Mouse (Mus musculus): Measurements from ENCODE around the gene Ifi27l2b.

The Ifi27l2b gene

DNA sequence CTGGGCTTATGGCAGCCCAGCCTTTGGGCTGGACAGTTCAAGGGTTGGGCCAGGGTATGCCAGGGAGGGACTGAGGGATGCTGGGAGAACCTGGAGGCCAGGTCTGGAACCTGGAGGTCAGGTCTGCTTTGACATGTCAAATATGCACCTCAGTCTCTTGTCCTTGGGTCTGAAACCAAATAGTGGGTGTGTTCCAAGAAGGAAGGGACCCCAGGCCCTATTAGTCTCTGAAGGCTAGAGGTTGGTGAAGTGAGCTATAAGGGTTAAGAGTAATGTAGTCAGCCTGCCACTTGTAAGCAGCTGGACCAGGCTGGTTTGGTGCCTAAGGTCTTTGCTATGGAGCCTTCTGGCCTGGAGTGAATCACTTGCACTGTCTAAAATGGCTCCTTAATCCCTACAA lies 22.2 kb downstream of the Ifi27l2b start:
- ATAC-seq (ENCODE audit: low TSS enrichment) = no peak

DNA sequence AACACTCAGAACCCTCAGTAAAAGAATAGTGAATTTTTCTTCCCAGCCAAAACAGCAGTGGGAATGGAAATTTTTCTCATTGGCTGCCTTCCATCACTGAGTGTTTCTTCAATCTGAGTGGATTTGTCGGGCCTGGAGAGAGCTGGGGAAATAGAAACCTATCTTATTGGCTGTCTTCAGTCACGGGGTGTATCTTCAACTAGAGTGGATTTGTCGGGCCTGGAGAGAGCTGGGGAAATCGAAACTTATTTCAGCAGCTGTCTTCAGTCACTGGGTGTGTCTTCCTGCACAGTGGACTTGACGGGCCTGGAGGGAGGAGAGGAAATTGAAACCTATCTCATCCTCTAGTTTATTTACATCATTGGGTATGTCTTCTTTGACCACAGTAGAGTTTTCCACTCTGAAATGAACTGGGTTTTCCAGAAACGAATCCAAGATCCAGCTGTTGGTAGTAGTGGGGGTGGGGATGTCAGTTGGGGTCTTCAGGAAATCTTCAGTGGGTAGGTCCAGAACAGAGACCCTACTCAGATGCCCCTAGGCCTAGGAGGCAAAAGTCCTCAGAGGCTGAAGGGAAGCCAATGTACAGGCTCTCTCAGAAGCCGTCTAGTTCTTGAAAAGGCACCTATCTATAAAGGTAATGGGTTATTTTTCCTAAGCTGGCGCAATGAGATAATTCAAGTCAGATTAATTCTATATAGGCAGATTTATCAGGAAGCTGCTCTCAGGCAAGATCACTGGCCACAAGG lies 22.9 kb downstream of the Ifi27l2b start, which contains the start of gene Ifi27:
TSS of gene Ifi27 (plus strand) at position 226 of the 746 bp plus-strand sequence.
- ATAC-seq (ENCODE audit: low TSS enrichment) = peak; percentile 100

DNA sequence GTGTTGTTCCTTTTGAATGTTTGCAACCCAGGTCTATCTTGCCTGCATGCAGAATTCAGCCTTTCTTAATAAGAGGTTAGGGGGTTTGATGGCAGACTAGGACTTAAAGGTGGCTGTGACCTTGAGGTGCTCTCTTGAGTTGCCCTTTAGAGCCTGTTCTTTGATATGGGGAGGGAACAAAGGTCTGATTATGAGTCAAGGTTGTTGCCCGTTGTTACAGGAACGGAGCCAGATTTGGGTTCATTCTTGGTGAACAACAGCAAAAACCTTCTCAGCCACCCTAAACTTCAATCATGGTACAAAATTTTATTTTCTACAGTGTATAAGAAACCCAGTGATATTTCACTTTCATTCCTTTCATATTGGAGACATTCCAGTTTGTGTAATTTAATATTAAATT lies 23.6 kb downstream of the Ifi27l2b start:
- ATAC-seq (ENCODE audit: low TSS enrichment) = no peak

DNA sequence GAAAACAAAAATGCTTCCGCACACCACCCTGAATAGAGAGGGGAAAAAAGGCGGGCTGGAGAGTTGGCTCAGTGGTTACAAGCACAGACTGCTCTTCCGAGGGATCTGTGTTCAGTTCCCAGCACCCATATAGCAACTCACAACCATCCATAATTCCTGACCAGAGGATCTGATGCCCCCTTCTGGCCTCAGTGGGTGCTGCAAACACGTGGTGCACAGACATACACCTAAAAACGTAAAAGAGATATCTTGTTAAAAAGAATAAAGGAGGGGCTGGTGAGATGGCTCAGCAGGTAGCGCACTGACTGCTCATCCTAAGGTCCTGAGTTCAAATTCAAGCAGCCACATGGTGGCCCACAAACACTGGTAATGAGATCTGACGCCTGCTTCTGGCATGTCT lies 30.3 kb downstream of the Ifi27l2b start:
- ATAC-seq (ENCODE audit: low TSS enrichment) = no peak

DNA sequence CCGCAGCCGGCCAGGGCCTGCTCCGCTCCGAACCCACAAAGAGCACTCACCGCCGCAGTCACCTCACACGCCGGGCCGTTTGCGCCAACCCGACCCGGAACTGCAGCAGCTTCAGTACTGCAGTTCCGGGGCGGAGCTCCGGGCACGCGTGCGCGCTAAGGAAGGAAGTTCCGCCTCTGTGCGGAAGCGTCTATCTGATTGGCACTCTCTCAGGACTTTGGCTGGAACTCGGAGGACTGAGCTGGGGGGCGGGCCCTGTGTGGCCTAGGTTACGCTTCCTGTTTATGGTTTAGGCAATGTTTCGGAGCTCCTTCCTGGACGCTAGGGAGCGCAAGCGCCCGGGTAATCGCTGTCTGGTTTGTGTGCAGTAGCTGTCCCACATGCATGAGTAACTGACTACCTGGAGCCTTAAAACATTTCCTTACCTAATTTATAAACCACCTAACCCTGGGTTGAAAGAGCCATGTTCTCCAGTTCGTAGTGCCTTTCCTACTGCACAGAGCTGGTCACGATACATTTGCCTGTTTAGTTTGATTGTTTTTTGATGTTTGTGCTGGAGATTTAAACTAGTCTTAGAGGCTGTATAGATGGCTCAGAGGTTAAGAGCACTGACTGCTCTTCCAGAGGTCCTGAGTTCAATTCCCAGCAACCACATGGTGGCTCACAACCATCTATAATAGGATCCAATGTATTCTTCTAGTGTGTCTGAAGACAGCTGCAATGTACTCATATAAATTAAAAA lies 31.1 kb downstream of the Ifi27l2b start, which contains the start of gene Ddx24:
TSS of gene Ddx24 (minus strand) at position 102 of the 742 bp plus-strand sequence.
- peak; percentile 99 for ATAC-seq (ENCODE audit: low TSS enrichment)

DNA sequence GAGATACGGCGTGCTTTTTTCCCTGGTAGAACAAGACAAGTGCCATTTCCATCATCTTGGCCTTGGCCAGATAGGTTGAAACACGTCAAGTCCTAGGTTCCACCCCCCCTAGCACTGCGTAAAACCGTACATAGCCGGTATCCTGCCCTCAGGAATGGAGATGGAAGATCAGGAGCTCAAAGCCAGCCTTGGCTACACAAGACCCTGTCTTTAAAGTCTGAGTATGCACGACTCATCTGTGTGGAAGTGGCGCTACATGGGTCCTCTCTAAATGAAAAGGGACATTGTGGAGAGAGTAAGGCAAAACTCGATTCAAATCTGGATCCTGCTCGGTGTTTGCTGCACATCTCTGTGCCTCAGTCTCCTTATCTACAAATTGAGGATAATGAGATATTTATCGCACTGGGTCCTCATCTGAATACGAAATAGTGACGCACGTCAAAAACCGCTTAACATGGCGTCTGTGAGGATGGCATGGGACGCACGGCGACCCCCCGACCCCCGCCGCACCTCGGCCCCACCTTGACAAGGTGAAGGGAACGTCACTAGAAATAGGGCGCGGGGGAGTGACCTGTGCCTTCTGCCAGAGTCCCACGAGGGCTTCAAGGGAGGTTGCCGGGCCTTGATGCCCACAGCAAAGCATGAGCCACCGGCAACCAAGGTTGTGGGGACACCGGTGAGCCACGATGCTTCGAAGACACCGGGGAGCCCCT lies 31.9 kb downstream of the Ifi27l2b start:
- no peak for ATAC-seq (ENCODE audit: low TSS enrichment)

DNA sequence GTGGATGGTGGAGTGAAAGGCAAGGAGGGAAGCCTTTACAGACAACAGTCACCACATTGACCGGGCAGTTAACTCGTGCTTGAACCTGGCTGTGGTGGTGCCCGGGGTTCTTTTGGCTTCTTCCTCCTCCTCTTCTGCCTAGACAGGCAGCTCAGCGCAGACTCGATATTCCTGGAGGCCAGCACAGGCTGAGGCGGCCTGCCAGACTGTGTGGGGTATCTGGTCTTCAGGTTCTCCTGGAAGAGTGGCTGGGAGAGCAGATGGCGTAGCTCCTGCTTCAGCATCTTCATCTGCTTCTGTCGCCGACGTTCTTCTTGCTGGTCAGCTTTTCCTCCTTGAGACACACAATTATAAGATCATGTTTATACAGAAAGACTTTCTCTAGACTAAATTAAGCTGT lies 48.9 kb downstream of the Ifi27l2b start:
- peak; percentile 75 for ATAC-seq (ENCODE audit: low TSS enrichment)

DNA sequence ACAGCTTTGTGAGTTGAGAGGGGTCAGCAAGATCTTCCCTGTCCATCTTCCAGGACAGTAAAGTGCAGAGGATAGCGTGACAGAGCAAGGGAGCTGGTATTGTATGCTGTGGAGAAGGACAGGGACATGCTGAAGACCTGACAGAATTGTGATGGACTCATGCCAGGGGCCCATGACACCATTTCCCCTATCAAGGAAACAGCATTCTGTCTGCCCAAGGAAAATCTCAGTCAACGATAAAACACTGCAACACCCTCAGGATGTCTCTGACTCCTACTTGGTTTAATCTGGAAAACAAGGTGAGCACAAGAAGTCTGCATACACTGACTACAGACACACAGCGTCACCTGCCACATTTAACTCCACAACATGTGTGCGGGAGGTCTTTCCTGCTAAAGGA lies 49.3 kb downstream of the Ifi27l2b start, which contains the start of gene 9330161L09Rik:
TSS of gene 9330161L09Rik (minus strand) at position 101 of the 400 bp plus-strand sequence.
- ATAC-seq (ENCODE audit: low TSS enrichment) = peak; percentile 7; the same call in 1 of the 2 replicates

DNA sequence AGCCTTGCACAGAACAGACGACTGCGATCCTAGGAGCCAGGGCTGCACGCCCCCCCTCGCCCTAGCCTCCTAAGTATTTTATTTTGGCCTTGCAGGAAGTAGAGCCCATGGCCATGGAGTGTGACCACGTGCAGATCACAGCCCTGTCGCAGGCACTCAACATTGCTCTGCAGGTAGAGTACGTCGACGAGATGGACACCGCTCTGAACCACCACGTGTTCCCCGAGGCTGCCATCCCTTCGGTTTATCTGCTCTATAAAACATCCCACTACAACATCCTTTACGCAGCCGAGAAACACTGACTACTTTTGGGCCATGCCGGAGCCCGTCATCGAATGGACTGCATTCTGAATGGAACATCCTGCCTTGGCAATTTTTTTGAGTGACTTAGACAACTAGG lies 52.9 kb downstream of the Ifi27l2b start:
- ATAC-seq (ENCODE audit: low TSS enrichment) = no peak
